Mouse (Mus musculus): ENCODE results near the gene Ackr1.
"Not testable (repeated sequence)": the region's sequence is repeated elsewhere in the genome, so short reads cannot be mapped to it uniquely, and the experiment has no call there.

DNA sequence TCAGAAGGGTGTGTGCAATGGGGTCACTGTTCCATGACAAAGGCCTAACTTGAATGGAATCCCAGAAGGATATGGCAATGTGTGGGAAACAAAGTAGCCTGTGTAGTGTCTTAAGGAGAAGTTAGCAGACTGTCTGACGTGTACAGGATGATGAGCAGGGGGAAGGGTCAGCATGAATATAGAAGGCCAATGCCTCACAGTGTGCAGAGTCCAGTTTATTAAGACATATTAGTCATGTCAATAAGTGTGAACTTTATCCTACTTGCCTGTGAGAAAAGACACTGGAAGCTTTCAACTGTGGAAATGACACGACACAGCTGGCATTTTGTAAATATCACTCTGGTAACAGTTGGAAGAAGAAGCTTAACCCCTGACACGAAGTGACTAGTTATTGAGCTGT is 30.8 kb downstream of the Ackr1 start:
- TF ChIP-seq CTCF (IDR thresholded peaks at IDR 0.05; ENCODE audit: low read depth); EP300 (optimal IDR thresholded peaks at IDR 0.05): not testable (repeated sequence)
